Mouse (Mus musculus) ES-Bruce4 (cell line): ENCODE measurements around the gene Dpf3. TPM values are rescaled to one million over a fixed set of nuclear protein-coding genes. Genes with fewer than 3 reads are reported as not detected.

Experiments
- H3K27ac ChIP-seq: 2 replicates; pipeline ENCODE4 v1.5.1; 2012; ENCODE audit warnings: low read length, inconsistent platforms; ENCODE audit not compliant: insufficient read depth
- H3K27me3 ChIP-seq: 2 replicates; pipeline ENCODE4 v1.6.1; 2012; ENCODE audit warnings: mild to moderate bottlenecking, low read length, inconsistent platforms; ENCODE audit not compliant: control insufficient read depth, poor library complexity, insufficient read depth, severe bottlenecking
- H3K36me3 ChIP-seq: 2 replicates; pipeline ENCODE4 v1.6.1; 2012; ENCODE audit warnings: inconsistent platforms, mild to moderate bottlenecking, low read length, moderate library complexity; ENCODE audit not compliant: control insufficient read depth, poor library complexity, insufficient read depth, severe bottlenecking
- H3K4me1 ChIP-seq: one replicate; pipeline ENCODE4 v1.8.1; 2011; ENCODE audit warnings: low read length; ENCODE audit not compliant: control insufficient read depth, insufficient read depth
- H3K4me3 ChIP-seq: 2 replicates; pipeline ENCODE4 v1.5.1; 2011; ENCODE audit warnings: low read depth, mild to moderate bottlenecking, low read length
- H3K9ac ChIP-seq: 2 replicates; pipeline ENCODE4 v1.6.1; 2012; ENCODE audit warnings: low read depth, mild to moderate bottlenecking, inconsistent platforms; ENCODE audit not compliant: poor library complexity, severe bottlenecking
- H3K9me3 ChIP-seq: replicated peaks from 2 replicates; pipeline ENCODE4 v1.6.1; 2012; ENCODE audit warnings: mild to moderate bottlenecking, low read length, inconsistent platforms; ENCODE audit not compliant: control insufficient read depth, poor library complexity, insufficient read depth, severe bottlenecking
- CTCF ChIP-seq: IDR thresholded peaks from one replicate; pipeline ENCODE4 v1.8.1; 2011; ENCODE audit warnings: low read depth, low read length
- EP300 ChIP-seq: IDR thresholded peaks from 2 replicates; pipeline ENCODE4 v1.6.1; 2011; ENCODE audit warnings: low read depth, low read length; ENCODE audit not compliant: insufficient read depth
- POLR2A ChIP-seq: IDR thresholded peaks from one replicate; pipeline ENCODE4 v1.8.1; 2011; ENCODE audit warnings: low read length; ENCODE audit not compliant: insufficient read depth
- polyA plus RNA-seq: library from polyadenylated mRNA; stranded (reverse); fragments of >200 nt; gene quantifications from 2 replicates; pipeline ENCODE4 v1.2.4, GENCODE M21; 2011; ENCODE audit warnings: low read depth; ENCODE audit not compliant: missing spikeins, insufficient read depth, insufficient read length

Dpf3 gene
- polyA plus RNA-seq, 1 experiment: not detected

DNA sequence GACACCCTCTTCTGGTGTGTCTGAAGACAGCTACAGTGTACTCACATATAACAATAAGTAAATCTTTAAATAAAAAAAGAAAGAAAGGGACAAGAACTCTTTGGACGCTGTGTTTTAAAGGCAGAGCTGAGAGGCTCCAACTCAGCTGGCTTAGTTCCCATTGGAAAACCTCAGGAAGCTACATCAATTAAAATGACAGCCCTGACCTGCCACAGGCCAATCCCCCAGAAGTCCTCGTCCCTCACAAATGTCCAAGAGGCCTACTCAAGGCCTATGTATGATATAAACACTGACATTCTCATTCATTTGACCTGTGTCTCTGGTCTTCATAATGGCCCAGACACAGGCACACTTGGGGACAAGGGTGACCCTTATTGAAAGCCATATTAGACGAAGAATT, 107.5 kb downstream of the Dpf3 start:
- H3K4me3 ChIP-seq: no peak overlapping the region
- H3K27ac ChIP-seq: no peak overlapping the region
- no peak overlapping the region for H3K9ac ChIP-seq
- no peaks in the 10 kb centered on the region for H3K36me3 ChIP-seq
- H3K27me3 ChIP-seq: no peaks in the 10 kb centered on the region
- H3K4me1 ChIP-seq: no peaks in the 10 kb centered on the region
- H3K9me3 ChIP-seq: no peaks in the 10 kb centered on the region
- TF ChIP-seq CTCF (no peak), EP300 (no peak), POLR2A (no peak)

DNA sequence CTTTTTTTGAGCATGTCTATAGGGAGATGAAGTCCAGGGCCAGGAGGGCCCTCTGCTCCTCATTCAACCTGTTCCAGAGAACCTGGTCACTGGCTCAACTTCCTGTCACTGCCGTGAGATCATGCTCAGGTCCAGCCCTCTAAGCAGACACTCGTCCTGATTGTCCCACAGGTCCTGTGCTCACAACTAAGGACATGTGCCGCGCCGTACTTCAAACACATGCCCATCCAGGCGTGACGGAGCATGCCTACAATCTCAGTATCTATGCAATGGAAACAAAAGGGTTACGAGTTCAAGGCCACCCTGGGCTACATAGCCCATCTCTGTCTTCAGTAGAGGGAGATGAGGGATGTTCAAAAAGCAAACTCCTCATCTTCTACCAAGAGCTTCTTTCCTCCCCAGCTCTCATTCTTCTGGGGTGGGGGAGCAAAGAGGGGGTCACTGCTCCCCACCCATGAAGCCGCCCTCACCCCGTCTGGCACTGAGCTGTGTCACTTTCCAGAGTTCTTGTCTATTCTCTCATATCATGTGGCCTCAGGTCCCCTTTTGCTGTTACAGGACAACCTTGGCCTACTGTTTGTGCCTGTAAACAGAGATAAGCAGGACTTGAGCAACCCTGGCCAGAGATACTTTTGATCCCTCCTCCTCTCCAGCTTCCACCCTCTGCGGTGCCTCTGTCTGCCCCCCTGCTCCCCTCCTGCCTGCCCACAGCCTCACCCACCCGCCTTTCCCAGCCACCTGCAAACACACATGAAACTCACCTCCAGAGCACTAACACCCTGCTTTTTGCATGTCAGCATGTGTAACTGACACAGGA, 112.3 kb downstream of the Dpf3 start:
- H3K27ac ChIP-seq: no peak overlapping the region
- no peaks in the 10 kb centered on the region for H3K36me3 ChIP-seq
- no peak overlapping the region for H3K9ac ChIP-seq
- no peaks in the 10 kb centered on the region for H3K27me3 ChIP-seq
- H3K4me1 ChIP-seq: no peaks in the 10 kb centered on the region
- H3K4me3 ChIP-seq: no peak overlapping the region
- TF ChIP-seq EP300: no peak
- no peak for TF ChIP-seq POLR2A
- TF ChIP-seq CTCF: no peak
- no peaks in the 10 kb centered on the region for H3K9me3 ChIP-seq

DNA sequence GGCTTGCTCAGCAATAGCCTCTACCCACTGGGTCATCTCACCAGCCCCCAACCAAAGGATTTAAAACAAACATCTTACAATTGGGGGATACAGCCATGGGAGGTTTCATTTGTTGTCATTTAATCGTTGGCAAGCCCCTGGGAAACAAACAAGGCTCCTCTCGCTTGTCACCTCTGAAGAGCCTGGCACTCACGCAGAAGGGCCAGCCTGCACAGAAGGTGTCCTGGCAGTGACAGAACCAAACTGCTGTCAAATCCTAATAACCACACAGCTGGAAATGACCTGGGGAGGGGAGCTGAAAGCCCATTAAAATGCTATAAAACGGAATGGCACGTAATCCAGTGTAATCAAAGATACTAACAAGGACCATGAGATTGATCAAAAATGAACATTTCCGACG, 114.4 kb downstream of the Dpf3 start:
- Histone ChIP-seq H3K36me3 (no peaks in the 10 kb centered on the region), H3K27ac (no peak overlapping the region)

DNA sequence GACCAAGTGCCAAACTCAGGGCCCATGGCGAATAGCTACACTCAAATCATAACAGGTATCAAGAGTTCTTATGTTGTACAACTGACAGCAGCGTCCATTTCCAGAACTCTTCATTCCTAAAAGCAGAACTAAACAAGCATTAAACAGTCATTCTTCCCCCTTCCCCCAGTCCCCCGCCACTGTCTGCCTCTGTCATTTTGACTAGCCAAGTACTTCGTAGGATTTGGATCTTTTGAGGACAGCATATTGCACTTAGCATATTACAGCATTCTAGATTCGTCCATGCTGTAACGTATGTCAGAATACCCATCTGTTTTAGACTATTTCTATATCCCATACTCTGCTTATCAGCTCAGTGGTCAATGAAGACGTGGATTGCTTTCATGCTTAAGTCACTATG, 115.2 kb downstream of the Dpf3 start:
- no peak overlapping the region for H3K4me3 ChIP-seq
- TF ChIP-seq CTCF: no peak
- no peak for TF ChIP-seq EP300
- TF ChIP-seq POLR2A: no peak
- no peaks in the 10 kb centered on the region for H3K36me3 ChIP-seq
- H3K27me3 ChIP-seq: no peaks in the 10 kb centered on the region
- no peak overlapping the region for H3K27ac ChIP-seq
- no peaks in the 10 kb centered on the region for H3K9me3 ChIP-seq
- no peak overlapping the region for H3K9ac ChIP-seq
- H3K4me1 ChIP-seq: no peaks in the 10 kb centered on the region

More for the DNA sequence above, 114.4 kb downstream of the Dpf3 start:
- no peak overlapping the region for H3K4me3 ChIP-seq
- no peaks in the 10 kb centered on the region for H3K27me3 ChIP-seq
- no peaks in the 10 kb centered on the region for H3K9me3 ChIP-seq
- no peak overlapping the region for H3K9ac ChIP-seq
- no peaks in the 10 kb centered on the region for H3K4me1 ChIP-seq
- TF ChIP-seq POLR2A (no peak), CTCF (no peak)

DNA sequence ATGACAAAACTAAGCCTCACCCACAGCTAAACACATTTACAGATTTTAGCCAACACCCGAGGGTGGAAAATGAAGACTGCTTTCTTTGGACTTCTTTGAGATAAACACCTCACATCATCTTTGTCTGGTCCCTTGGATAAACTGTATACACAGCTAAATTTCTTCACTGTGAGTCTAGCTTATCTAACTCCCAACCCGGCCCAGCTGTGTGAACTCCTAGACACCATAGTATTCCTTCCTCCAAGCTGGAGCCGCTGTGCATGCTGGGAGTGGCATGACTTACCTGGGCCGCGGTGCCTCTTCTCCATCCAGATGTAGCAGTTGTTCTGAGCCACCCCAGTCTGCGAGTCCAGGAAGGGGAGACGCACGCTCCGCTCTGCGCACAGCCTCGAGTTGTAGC, 117.3 kb downstream of the Dpf3 start:
- H3K9me3 ChIP-seq: no peaks in the 10 kb centered on the region
- no peaks in the 10 kb centered on the region for H3K4me1 ChIP-seq
- H3K4me3 ChIP-seq: no peak overlapping the region
- no peak overlapping the region for H3K27ac ChIP-seq
- no peaks in the 10 kb centered on the region for H3K27me3 ChIP-seq
- H3K9ac ChIP-seq: no peak overlapping the region
- no peaks in the 10 kb centered on the region for H3K36me3 ChIP-seq
- no peak for TF ChIP-seq EP300
- no peak for TF ChIP-seq CTCF
- no peak for TF ChIP-seq POLR2A

DNA sequence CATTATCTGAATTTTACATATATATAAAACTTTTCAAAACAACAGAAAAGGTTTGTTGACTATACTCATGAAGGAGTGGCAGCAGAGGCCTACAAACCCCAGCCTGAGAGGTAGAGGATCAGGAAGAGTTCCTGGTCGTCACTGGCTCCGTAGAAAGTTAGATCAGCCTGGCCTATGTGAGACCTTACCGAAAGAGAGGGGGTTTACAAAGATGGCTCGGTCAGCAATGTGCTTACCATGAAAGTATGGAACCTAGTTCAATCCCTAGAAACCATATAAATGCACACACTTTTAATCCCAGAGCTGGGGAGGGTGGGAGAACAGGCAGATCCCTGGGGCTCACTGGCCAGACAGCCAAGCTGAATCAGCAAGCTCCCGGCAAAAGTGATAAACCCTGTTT, 118.1 kb downstream of the Dpf3 start:
- Histone ChIP-seq H3K9me3 (no peaks in the 10 kb centered on the region; the same call in 1 of the 2 replicates), H3K27me3 (no peaks in the 10 kb centered on the region), H3K4me3 (no peak overlapping the region), H3K4me1 (no peaks in the 10 kb centered on the region), H3K9ac (no peak overlapping the region), H3K27ac (no peak overlapping the region), H3K36me3 (no peaks in the 10 kb centered on the region)
- no peak for TF ChIP-seq CTCF
- no peak for TF ChIP-seq POLR2A
- TF ChIP-seq EP300: no peak
